Mouse (Mus musculus): ENCODE results near the gene Sytl3. TPM values are rescaled to one million over a fixed set of nuclear protein-coding genes. Genes with fewer than 3 reads are reported as not detected.

Gene Sytl3
- polyA plus RNA-seq, 1 experiment from 2014 or later: 0.18 TPM

- peaks cover 21% of the 10 kb centered on the region for H3K4me1 ChIP-seq (ENCODE audit: control insufficient read depth, insufficient read depth, low read length)
- DNase-seq: peak; percentile 20
- no peak overlapping the region for H3K4me3 ChIP-seq (replicated peaks; ENCODE audit: low read depth, low read length)
- no peaks in the 10 kb centered on the region for H3K9me3 ChIP-seq (ENCODE audit: control insufficient read depth, low read length)
- WGBS: 67% methylated on average over 19 of the region's 19 CpGs
- no peak for ATAC-seq (ENCODE audit: low FRiP score, low TSS enrichment)
- 0 out of 2 replicates have a peak, but pooled peaks cover 3% of the 10 kb centered on the region for H3K36me3 ChIP-seq (ENCODE audit: control insufficient read depth, insufficient read depth, low read length)
- no peaks in the 10 kb centered on the region for H3K27me3 ChIP-seq (ENCODE audit: control insufficient read depth, insufficient read depth, low read length)
- H3K27ac ChIP-seq (replicated peaks; ENCODE audit: low read depth, low read length): no peak overlapping the region
- no peak overlapping the region for H3K4me2 ChIP-seq (ENCODE audit: low read length)
- no peak overlapping the region for H3K9ac ChIP-seq (replicated peaks; ENCODE audit: low read length)
Observed at GRCm38 (mm10) chr17:6740331-6741170, 81.7 kb downstream of the Sytl3 start.

- H3K9me3 ChIP-seq (ENCODE audit: control insufficient read depth, low read length): no peaks in the 10 kb centered on the region
- no peak for DNase-seq
- H3K27ac ChIP-seq (replicated peaks; ENCODE audit: low read depth, low read length): no peak overlapping the region
- WGBS: 69% methylated on average over 12 of the region's 12 CpGs
- H3K4me3 ChIP-seq (replicated peaks; ENCODE audit: low read depth, low read length): no peak overlapping the region
- no peak for ATAC-seq (ENCODE audit: low FRiP score, low TSS enrichment)
- 0 out of 2 replicates have a peak, but pooled peaks cover 3% of the 10 kb centered on the region for H3K36me3 ChIP-seq (ENCODE audit: control insufficient read depth, insufficient read depth, low read length)
- peaks cover 27% of the 10 kb centered on the region for H3K4me1 ChIP-seq (ENCODE audit: control insufficient read depth, insufficient read depth, low read length)
- H3K9ac ChIP-seq (replicated peaks; ENCODE audit: low read length): no peak overlapping the region
- H3K27me3 ChIP-seq (ENCODE audit: control insufficient read depth, insufficient read depth, low read length): no peaks in the 10 kb centered on the region
- H3K4me2 ChIP-seq (ENCODE audit: low read length): no peak overlapping the region
Observed at GRCm38 (mm10) chr17:6741271-6741670, 82.4 kb downstream of the Sytl3 start.

GRCm38 (mm10) chr17:6742083-6743038 lies 83.5 kb downstream of the Sytl3 start:
- Histone ChIP-seq H3K9ac (replicated peaks; ENCODE audit: low read length) (no peak overlapping the region), H3K36me3 (ENCODE audit: control insufficient read depth, insufficient read depth, low read length) (0 out of 2 replicates have a peak, but pooled peaks cover 3% of the 10 kb centered on the region), H3K27ac (replicated peaks; ENCODE audit: low read depth, low read length) (no peak overlapping the region), H3K4me1 (ENCODE audit: control insufficient read depth, insufficient read depth, low read length) (peaks cover 31% of the 10 kb centered on the region), H3K9me3 (ENCODE audit: control insufficient read depth, low read length) (no peaks in the 10 kb centered on the region), H3K27me3 (ENCODE audit: control insufficient read depth, insufficient read depth, low read length) (no peaks in the 10 kb centered on the region), H3K4me3 (replicated peaks; ENCODE audit: low read depth, low read length) (no peak overlapping the region), H3K4me2 (ENCODE audit: low read length) (no peak overlapping the region)
- DNase-seq: peak; percentile 54
- no peak for ATAC-seq (ENCODE audit: low FRiP score, low TSS enrichment)
- 72% methylated on average over 33 of the region's 33 CpGs for WGBS

- H3K27me3 ChIP-seq (ENCODE audit: control insufficient read depth, insufficient read depth, low read length): no peaks in the 10 kb centered on the region
- ATAC-seq (ENCODE audit: low FRiP score, low TSS enrichment): no peak
- no peak overlapping the region for H3K4me2 ChIP-seq (ENCODE audit: low read length)
- H3K4me1 ChIP-seq (ENCODE audit: control insufficient read depth, insufficient read depth, low read length): peaks cover 35% of the 10 kb centered on the region
- no peak for DNase-seq
- no peak overlapping the region for H3K27ac ChIP-seq (replicated peaks; ENCODE audit: low read depth, low read length)
- no peak overlapping the region for H3K4me3 ChIP-seq (replicated peaks; ENCODE audit: low read depth, low read length)
- no peak overlapping the region for H3K9ac ChIP-seq (replicated peaks; ENCODE audit: low read length)
- no peaks in the 10 kb centered on the region for H3K9me3 ChIP-seq (ENCODE audit: control insufficient read depth, low read length)
- 0 out of 2 replicates have a peak, but pooled peaks cover 3% of the 10 kb centered on the region for H3K36me3 ChIP-seq (ENCODE audit: control insufficient read depth, insufficient read depth, low read length)
- 91% methylated on average over 11 of the region's 11 CpGs for WGBS
Observed at GRCm38 (mm10) chr17:6743039-6743575, 84.2 kb downstream of the Sytl3 start.

- Histone ChIP-seq H3K9me3 (ENCODE audit: control insufficient read depth, low read length) (no peaks in the 10 kb centered on the region), H3K27me3 (ENCODE audit: control insufficient read depth, insufficient read depth, low read length) (no peaks in the 10 kb centered on the region), H3K4me2 (ENCODE audit: low read length) (no peak overlapping the region), H3K4me1 (ENCODE audit: control insufficient read depth, insufficient read depth, low read length) (peaks cover 35% of the 10 kb centered on the region), H3K36me3 (ENCODE audit: control insufficient read depth, insufficient read depth, low read length) (0 out of 2 replicates have a peak, but pooled peaks cover 3% of the 10 kb centered on the region), H3K9ac (replicated peaks; ENCODE audit: low read length) (no peak overlapping the region), H3K27ac (replicated peaks; ENCODE audit: low read depth, low read length) (no peak overlapping the region), H3K4me3 (replicated peaks; ENCODE audit: low read depth, low read length) (no peak overlapping the region)
- 91% methylated on average over 11 of the region's 11 CpGs for WGBS
- no peak for ATAC-seq (ENCODE audit: low FRiP score, low TSS enrichment)
- no peak for DNase-seq
Observed at GRCm38 (mm10) chr17:6743787-6744239, 84.9 kb downstream of the Sytl3 start.

GRCm38 (mm10) chr17:6744366-6744765 lies 85.5 kb downstream of the Sytl3 start:
- no peak for ATAC-seq (ENCODE audit: low FRiP score, low TSS enrichment)
- Histone ChIP-seq H3K27ac (replicated peaks; ENCODE audit: low read depth, low read length) (no peak overlapping the region), H3K36me3 (ENCODE audit: control insufficient read depth, insufficient read depth, low read length) (0 out of 2 replicates have a peak, but pooled peaks cover under 1% of the 10 kb centered on the region), H3K9ac (replicated peaks; ENCODE audit: low read length) (no peak overlapping the region), H3K27me3 (ENCODE audit: control insufficient read depth, insufficient read depth, low read length) (no peaks in the 10 kb centered on the region), H3K4me2 (ENCODE audit: low read length) (no peak overlapping the region), H3K4me3 (replicated peaks; ENCODE audit: low read depth, low read length) (no peak overlapping the region), H3K4me1 (ENCODE audit: control insufficient read depth, insufficient read depth, low read length) (peaks cover 35% of the 10 kb centered on the region), H3K9me3 (ENCODE audit: control insufficient read depth, low read length) (no peaks in the 10 kb centered on the region)
- 53% methylated on average over 9 of the region's 9 CpGs for WGBS
- no peak for DNase-seq

- no peak for ATAC-seq (ENCODE audit: low FRiP score, low TSS enrichment)
- 87% methylated on average over 14 of the region's 14 CpGs for WGBS
- Histone ChIP-seq H3K4me3 (replicated peaks; ENCODE audit: low read depth, low read length) (no peak overlapping the region), H3K4me1 (ENCODE audit: control insufficient read depth, insufficient read depth, low read length) (peaks cover 35% of the 10 kb centered on the region), H3K27ac (replicated peaks; ENCODE audit: low read depth, low read length) (peak overlapping the region; percentile 64), H3K9me3 (ENCODE audit: control insufficient read depth, low read length) (no peaks in the 10 kb centered on the region), H3K36me3 (ENCODE audit: control insufficient read depth, insufficient read depth, low read length) (no peaks in the 10 kb centered on the region), H3K4me2 (ENCODE audit: low read length) (no peak overlapping the region), H3K9ac (replicated peaks; ENCODE audit: low read length) (no peak overlapping the region), H3K27me3 (ENCODE audit: control insufficient read depth, insufficient read depth, low read length) (no peaks in the 10 kb centered on the region)
- DNase-seq: no peak
Observed at GRCm38 (mm10) chr17:6744871-6745270, 86.0 kb downstream of the Sytl3 start.

GRCm38 (mm10) chr17:6745503-6745902 lies 86.6 kb downstream of the Sytl3 start:
- DNase-seq (peak; percentile 47), ATAC-seq (ENCODE audit: low FRiP score, low TSS enrichment) (no peak)
- 31% methylated on average over 5 of the region's 5 CpGs for WGBS
- Histone ChIP-seq H3K4me2 (ENCODE audit: low read length) (peak overlapping the region; percentile 8), H3K27ac (replicated peaks; ENCODE audit: low read depth, low read length) (peak overlapping the region; percentile 64), H3K9ac (replicated peaks; ENCODE audit: low read length) (no peak overlapping the region), H3K36me3 (ENCODE audit: control insufficient read depth, insufficient read depth, low read length) (no peaks in the 10 kb centered on the region), H3K9me3 (ENCODE audit: control insufficient read depth, low read length) (no peaks in the 10 kb centered on the region), H3K27me3 (ENCODE audit: control insufficient read depth, insufficient read depth, low read length) (no peaks in the 10 kb centered on the region), H3K4me1 (ENCODE audit: control insufficient read depth, insufficient read depth, low read length) (peaks cover 35% of the 10 kb centered on the region), H3K4me3 (replicated peaks; ENCODE audit: low read depth, low read length) (no peak overlapping the region)

Measured in midbrain, embryonic 14.5 days (tissue).